Mouse (Mus musculus): ENCODE measurements around the gene Gm6217.

GRCm38 (mm10) chr1:82975750-82976149, 44.6 kb upstream of the Gm6217 start:
- TF ChIP-seq ZNF384 (IDR thresholded peaks at IDR 0.05; ENCODE audit: low read depth, low read length): no peak
- no peak for TF ChIP-seq MAFK (IDR thresholded peaks at IDR 0.05; ENCODE audit: insufficient read depth, low read depth, low read length)
- no peak for TF ChIP-seq HCFC1 (IDR thresholded peaks at IDR 0.05; ENCODE audit: borderline replicate concordance, insufficient read depth, low read length)
- no peak for TF ChIP-seq CHD2 (IDR thresholded peaks at IDR 0.05; ENCODE audit: low read depth, low read length)

Measured in ES-E14 (cell line).